Mouse (Mus musculus): ENCODE measurements at regions not wholly inside any gene's neighbourhood (a gene's known extent, or its start where the extent isn't known, plus 50 kb on each side); places are given as distances from the start of the nearest gene placed in this dataset.

DNA sequence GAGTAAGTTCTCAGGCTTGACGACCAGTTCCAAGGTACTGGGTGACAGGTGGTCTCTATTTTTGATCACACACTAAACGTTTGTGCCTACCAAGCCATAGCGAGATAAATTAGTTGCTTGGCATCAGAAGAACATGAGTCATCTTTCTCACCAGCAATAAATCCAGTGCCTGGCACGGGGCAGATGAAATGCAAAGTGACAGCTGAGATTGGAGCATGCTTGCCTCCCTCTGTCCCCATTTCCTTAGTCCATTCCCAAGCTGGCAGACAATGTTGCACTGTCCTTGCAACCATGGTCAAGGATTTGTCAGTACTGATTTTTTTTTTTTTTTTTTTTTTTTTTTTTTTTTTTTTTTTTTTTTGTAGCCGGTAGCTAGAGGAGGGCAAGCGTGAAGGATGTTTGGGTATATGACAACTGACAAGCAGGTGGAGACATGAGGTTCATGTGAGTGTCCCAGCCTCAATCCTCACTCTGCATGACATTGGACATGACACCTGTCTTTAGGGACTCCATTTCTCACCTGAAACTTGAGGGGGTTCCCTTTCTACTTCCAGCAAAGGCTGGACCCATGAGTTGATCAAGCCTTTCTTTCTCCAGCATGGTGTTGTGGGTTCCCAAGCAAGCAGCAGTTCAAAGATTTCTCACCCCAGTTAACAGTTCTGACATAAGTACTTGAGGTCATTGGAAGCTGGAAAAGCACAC, 168.2 kb upstream of the Bcl6 start:
- no peak overlapping the region for H3K27ac ChIP-seq
- H3K4me2 ChIP-seq (replicated peaks), result no peak overlapping the region
- no peaks in the 10 kb centered on the region for H3K9me3 ChIP-seq
- 81% methylated on average over 6 of the region's 6 CpGs for WGBS
- ATAC-seq (ENCODE audit: insufficient number of reproducible peaks, insufficient read depth, low FRiP score, low TSS enrichment), result no peak
- H3K9ac ChIP-seq, result no peak overlapping the region
- H3K4me1 ChIP-seq, result peaks cover 8% of the 10 kb centered on the region; the same call in 1 of the 2 replicates
- H3K36me3 ChIP-seq, result no peaks in the 10 kb centered on the region
- no peak overlapping the region for H3K4me3 ChIP-seq
- no peaks in the 10 kb centered on the region for H3K27me3 ChIP-seq

- Histone ChIP-seq H3K9ac (no peak overlapping the region), H3K4me2 (replicated peaks) (no peak overlapping the region), H3K4me3 (no peak overlapping the region), H3K9me3 (no peaks in the 10 kb centered on the region), H3K27ac (no peak overlapping the region), H3K36me3 (no peaks in the 10 kb centered on the region), H3K4me1 (peaks cover 8% of the 10 kb centered on the region; the same call in 1 of the 2 replicates), H3K27me3 (no peaks in the 10 kb centered on the region)
- no peak for ATAC-seq (ENCODE audit: insufficient number of reproducible peaks, insufficient read depth, low FRiP score, low TSS enrichment)
- 63% methylated on average over 4 of the region's 4 CpGs for WGBS
Observed at GRCm38 (mm10) chr16:24154816-24155357, 166.2 kb upstream of the Bcl6 start.

DNA sequence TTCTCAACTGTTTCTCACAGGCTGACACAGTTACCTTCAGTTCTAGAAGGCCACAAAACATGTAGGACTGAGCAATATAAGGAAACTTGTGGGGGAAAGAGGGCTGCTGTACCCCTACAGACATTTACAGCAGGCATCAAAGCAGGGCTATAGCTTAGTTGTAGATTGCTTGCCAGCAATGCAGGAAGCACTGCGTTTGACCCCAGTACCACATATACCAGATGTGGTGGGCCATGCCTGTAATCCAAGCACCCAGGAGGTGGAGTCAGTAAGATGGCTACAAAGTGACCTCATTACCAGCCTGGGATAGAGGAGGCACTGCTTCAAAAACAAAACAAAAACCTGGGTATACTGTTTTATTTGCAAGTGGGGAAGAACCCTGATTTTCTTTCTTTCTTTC, 165.3 kb upstream of the Bcl6 start:
- Histone ChIP-seq H3K27ac (no peak overlapping the region), H3K9ac (no peak overlapping the region), H3K27me3 (no peaks in the 10 kb centered on the region), H3K9me3 (no peaks in the 10 kb centered on the region), H3K36me3 (no peaks in the 10 kb centered on the region), H3K4me3 (no peak overlapping the region), H3K4me2 (replicated peaks) (no peak overlapping the region), H3K4me1 (peaks cover 8% of the 10 kb centered on the region; the same call in 1 of the 2 replicates)
- 14% methylated on average over 1 of the region's 1 CpGs for WGBS
- no peak for ATAC-seq (ENCODE audit: insufficient number of reproducible peaks, insufficient read depth, low FRiP score, low TSS enrichment)

GRCm38 (mm10) chr16:24151831-24152247, 163.2 kb upstream of the Bcl6 start:
- peaks cover 8% of the 10 kb centered on the region; the same call in 1 of the 2 replicates for H3K4me1 ChIP-seq
- ATAC-seq (ENCODE audit: insufficient number of reproducible peaks, insufficient read depth, low FRiP score, low TSS enrichment), result no peak
- no peaks in the 10 kb centered on the region for H3K27me3 ChIP-seq
- no peak overlapping the region for H3K4me2 ChIP-seq (replicated peaks)
- H3K9ac ChIP-seq, result no peak overlapping the region
- H3K4me3 ChIP-seq, result no peak overlapping the region
- no peaks in the 10 kb centered on the region for H3K9me3 ChIP-seq
- H3K27ac ChIP-seq, result no peak overlapping the region
- H3K36me3 ChIP-seq, result no peaks in the 10 kb centered on the region
- WGBS, result 81% methylated on average over 7 of the region's 7 CpGs

- no peaks in the 10 kb centered on the region for H3K9me3 ChIP-seq
- H3K27me3 ChIP-seq, result no peaks in the 10 kb centered on the region
- H3K4me2 ChIP-seq (replicated peaks), result no peak overlapping the region
- WGBS, result 54% methylated on average over 7 of the region's 7 CpGs
- H3K4me3 ChIP-seq, result no peak overlapping the region
- H3K36me3 ChIP-seq, result no peaks in the 10 kb centered on the region
- no peak overlapping the region for H3K9ac ChIP-seq
- H3K27ac ChIP-seq, result no peak overlapping the region
- H3K4me1 ChIP-seq, result peaks cover 8% of the 10 kb centered on the region; the same call in 1 of the 2 replicates
- no peak for ATAC-seq (ENCODE audit: insufficient number of reproducible peaks, insufficient read depth, low FRiP score, low TSS enrichment)
Observed at GRCm38 (mm10) chr16:24151178-24151725, 162.6 kb upstream of the Bcl6 start.

DNA sequence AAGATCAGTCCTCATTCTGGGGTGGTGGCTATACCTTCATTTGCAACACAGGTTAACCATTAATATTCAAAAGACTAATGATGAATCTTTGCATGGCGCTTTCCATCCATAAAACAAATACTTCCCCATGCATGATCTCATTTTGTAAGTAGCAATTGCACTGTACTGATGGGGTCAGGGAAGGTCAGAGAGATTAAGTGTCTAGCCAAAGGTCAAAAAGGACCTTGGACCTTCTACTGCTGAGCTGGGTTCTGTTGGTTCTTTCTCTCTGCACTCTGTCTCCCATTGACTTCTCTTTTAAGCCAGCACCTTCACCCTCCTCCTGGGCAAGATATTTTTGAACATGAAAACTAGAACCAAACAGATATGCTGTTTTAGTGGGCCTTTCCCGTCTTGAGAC, 161.9 kb upstream of the Bcl6 start:
- ATAC-seq (ENCODE audit: insufficient number of reproducible peaks, insufficient read depth, low FRiP score, low TSS enrichment), result no peak
- H3K9ac ChIP-seq, result no peak overlapping the region
- no peaks in the 10 kb centered on the region for H3K27me3 ChIP-seq
- peaks cover 8% of the 10 kb centered on the region; the same call in 1 of the 2 replicates for H3K4me1 ChIP-seq
- no peaks in the 10 kb centered on the region for H3K36me3 ChIP-seq
- H3K4me2 ChIP-seq (replicated peaks), result no peak overlapping the region
- no peaks in the 10 kb centered on the region for H3K9me3 ChIP-seq
- H3K27ac ChIP-seq, result no peak overlapping the region
- 89% methylated on average over 2 of the region's 2 CpGs for WGBS
- H3K4me3 ChIP-seq, result no peak overlapping the region

- Histone ChIP-seq H3K4me1 (peaks cover 4% of the 10 kb centered on the region; the same call in 1 of the 2 replicates), H3K9ac (no peak overlapping the region), H3K4me2 (replicated peaks) (no peak overlapping the region), H3K36me3 (no peaks in the 10 kb centered on the region), H3K9me3 (no peaks in the 10 kb centered on the region), H3K27ac (no peak overlapping the region), H3K27me3 (no peaks in the 10 kb centered on the region), H3K4me3 (no peak overlapping the region)
- ATAC-seq (ENCODE audit: insufficient number of reproducible peaks, insufficient read depth, low FRiP score, low TSS enrichment), result no peak
- 85% methylated on average over 4 of the region's 4 CpGs for WGBS
Observed at GRCm38 (mm10) chr16:24149441-24149840, 160.8 kb upstream of the Bcl6 start.

GRCm38 (mm10) chr16:24143894-24144293, 155.2 kb upstream of the Bcl6 start:
- H3K27ac ChIP-seq, result no peak overlapping the region
- WGBS, result 89% methylated on average over 3 of the region's 3 CpGs

DNA sequence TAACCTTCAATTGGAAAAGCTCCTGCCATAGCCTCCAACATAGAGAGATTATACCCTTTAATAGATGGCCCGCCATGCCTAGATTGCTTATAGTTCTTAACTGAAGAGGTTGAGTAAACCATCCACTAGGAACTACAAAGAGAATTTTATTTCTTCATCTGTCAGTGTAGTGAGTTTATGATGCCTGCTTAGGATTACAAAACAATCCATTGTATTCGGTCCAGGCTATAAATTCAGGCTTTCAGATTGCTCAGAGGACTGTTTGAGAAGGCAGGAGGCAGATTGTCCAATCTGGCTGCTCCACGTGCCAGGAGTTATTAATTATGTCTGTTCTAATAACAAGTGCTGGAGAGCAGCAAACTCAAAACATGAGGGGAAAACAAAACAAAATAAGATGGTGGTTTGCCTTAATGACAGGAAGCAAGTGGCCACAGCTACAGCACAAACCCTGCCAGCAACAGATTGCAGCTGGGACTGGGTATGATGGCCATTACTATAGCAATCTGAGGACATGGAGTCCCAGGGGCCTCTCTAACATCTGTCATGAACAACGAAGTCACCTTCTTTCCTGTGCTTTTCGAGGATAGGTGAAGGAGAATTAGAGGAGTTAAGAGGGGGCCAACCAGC, 154.4 kb upstream of the Bcl6 start:
- no peaks in the 10 kb centered on the region for H3K36me3 ChIP-seq
- no peak overlapping the region for H3K4me2 ChIP-seq (replicated peaks)
- no peak overlapping the region for H3K9ac ChIP-seq
- no peak overlapping the region for H3K27ac ChIP-seq
- WGBS, result 47% methylated on average over 5 of the region's 5 CpGs
- H3K4me1 ChIP-seq, result no peaks in the 10 kb centered on the region
- no peaks in the 10 kb centered on the region for H3K27me3 ChIP-seq
- no peaks in the 10 kb centered on the region for H3K9me3 ChIP-seq
- H3K4me3 ChIP-seq, result no peak overlapping the region
- no peak for ATAC-seq (ENCODE audit: insufficient number of reproducible peaks, insufficient read depth, low FRiP score, low TSS enrichment)

More at GRCm38 (mm10) chr16:24143894-24144293, 155.2 kb upstream of the Bcl6 start:
- Histone ChIP-seq H3K4me1 (no peaks in the 10 kb centered on the region), H3K9ac (no peak overlapping the region), H3K36me3 (no peaks in the 10 kb centered on the region), H3K4me2 (replicated peaks) (no peak overlapping the region), H3K27me3 (no peaks in the 10 kb centered on the region), H3K9me3 (no peaks in the 10 kb centered on the region), H3K4me3 (no peak overlapping the region)
- no peak for ATAC-seq (ENCODE audit: insufficient number of reproducible peaks, insufficient read depth, low FRiP score, low TSS enrichment)

GRCm38 (mm10) chr16:24139109-24139508, 150.5 kb upstream of the Bcl6 start:
- WGBS, result 91% methylated on average over 3 of the region's 3 CpGs
- H3K36me3 ChIP-seq, result no peaks in the 10 kb centered on the region
- H3K4me1 ChIP-seq, result no peaks in the 10 kb centered on the region
- no peaks in the 10 kb centered on the region for H3K27me3 ChIP-seq
- no peak overlapping the region for H3K4me2 ChIP-seq (replicated peaks)
- no peak overlapping the region for H3K9ac ChIP-seq
- no peak overlapping the region for H3K4me3 ChIP-seq
- H3K27ac ChIP-seq, result no peak overlapping the region
- H3K9me3 ChIP-seq, result no peaks in the 10 kb centered on the region
- ATAC-seq (ENCODE audit: insufficient number of reproducible peaks, insufficient read depth, low FRiP score, low TSS enrichment), result no peak

DNA sequence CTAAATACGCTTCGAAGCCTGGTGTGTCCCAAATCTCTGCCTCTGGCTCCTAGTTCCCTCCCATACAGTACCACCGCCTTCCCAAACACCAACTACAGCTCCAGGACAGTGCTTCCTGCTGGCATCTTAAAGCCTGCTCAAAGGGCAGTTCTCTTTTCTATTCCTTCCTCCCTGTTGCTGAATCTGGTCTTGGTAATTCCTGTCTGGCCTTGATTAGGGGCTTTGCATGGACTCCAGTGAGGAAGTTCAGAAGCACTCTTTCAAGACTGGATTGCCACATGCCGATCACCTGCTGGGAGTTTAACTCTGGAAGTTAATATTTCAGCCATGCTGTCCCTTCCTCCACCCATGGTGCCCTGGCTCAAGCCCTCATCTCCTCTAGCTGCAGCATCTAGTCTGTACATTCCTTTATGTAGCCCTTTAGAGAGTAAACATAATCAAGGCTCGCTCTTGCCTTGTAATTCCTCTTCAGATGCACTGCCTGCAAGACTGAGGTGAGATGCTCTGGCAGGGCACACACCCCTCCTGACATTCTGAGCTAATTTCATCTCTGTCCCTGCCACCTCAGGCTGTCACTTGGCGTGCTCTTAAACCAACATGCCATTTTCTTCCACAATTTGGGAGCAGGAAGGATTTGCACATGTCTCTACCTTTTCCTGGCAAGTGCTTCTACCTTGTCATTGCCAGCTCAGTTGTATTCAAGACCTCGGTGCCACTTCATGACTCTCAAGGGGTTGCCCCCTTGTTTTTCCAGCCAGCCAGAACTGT, 148.8 kb upstream of the Bcl6 start:
- Histone ChIP-seq H3K4me3 (no peak overlapping the region), H3K9me3 (no peaks in the 10 kb centered on the region), H3K27me3 (no peaks in the 10 kb centered on the region), H3K4me2 (replicated peaks) (no peak overlapping the region), H3K36me3 (no peaks in the 10 kb centered on the region), H3K27ac (no peak overlapping the region), H3K4me1 (no peaks in the 10 kb centered on the region), H3K9ac (no peak overlapping the region)
- WGBS, result 65% methylated on average over 7 of the region's 7 CpGs
- ATAC-seq (ENCODE audit: insufficient number of reproducible peaks, insufficient read depth, low FRiP score, low TSS enrichment), result no peak

All from embryonic facial prominence, embryonic 12.5 days (tissue).